Mouse (Mus musculus): ENCODE measurements around the gene Plk2. TPM values are rescaled to one million over a fixed set of nuclear protein-coding genes. Genes with fewer than 3 reads are reported as not detected.

The Plk2 gene
- polyA plus RNA-seq, 1 experiment = 16.6 TPM

DNA sequence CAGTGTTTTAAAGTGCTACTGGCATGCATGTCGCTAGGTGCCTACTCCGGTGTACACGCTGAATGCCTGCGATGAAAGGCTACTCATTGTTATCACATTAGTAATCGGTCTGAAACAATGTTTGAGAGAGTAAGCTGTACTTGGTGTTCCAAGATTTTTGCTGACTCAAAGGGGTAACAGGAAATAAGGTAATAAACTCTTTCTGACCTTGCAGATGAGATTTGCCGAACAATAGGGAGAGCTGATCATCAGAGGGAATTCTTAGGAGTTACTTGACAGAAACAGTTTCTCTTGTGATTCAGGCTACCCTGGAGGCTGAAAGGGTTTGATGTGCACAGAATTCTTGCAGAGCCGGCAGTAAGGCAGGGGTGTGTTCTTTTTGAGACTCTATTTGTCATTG is 41.8 kb downstream of the Plk2 start:
- no peak overlapping the region for H3K27ac ChIP-seq (ENCODE audit: insufficient read depth, low read length)
- TF ChIP-seq POLR2A (IDR thresholded peaks at IDR 0.05; ENCODE audit: borderline replicate concordance, insufficient read depth, low read length) (no peak), CTCF (IDR thresholded peaks at IDR 0.05; ENCODE audit: borderline replicate concordance, insufficient read depth, low read depth, low read length) (no peak)
- no peak for DNase-seq
- H3K27me3 ChIP-seq (ENCODE audit: control insufficient read depth, insufficient read depth, low read length) = no peaks in the 10 kb centered on the region
- 84% methylated on average over 7 of the region's 7 CpGs for WGBS
- no peaks in the 10 kb centered on the region for H3K4me1 ChIP-seq (ENCODE audit: control insufficient read depth, insufficient read depth, low read length)
- no peak overlapping the region for H3K4me3 ChIP-seq (replicated peaks; ENCODE audit: insufficient read depth, low read depth, low read length)

DNA sequence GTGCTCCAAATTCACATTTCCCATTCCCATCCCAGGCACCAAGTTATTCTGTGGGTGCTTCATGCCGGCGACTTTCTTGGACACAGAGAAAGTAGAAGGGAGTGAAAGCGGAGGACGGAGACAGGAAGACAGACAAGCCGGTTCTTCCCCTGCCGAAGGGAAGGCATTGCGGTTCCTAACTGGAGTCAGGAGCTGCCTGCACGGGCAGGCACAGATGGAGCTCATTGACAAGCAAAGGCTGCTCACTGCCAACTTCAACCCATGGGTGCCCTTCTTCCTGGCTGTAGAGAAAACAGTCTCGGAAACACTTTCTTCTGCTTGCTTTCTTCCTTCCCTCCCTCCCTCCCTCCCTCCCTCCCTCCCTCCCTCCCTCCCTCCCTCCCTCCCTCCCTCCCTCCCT is 43.8 kb downstream of the Plk2 start:
- no peak overlapping the region for H3K4me3 ChIP-seq (replicated peaks; ENCODE audit: insufficient read depth, low read depth, low read length)
- 33% methylated on average over 9 of the region's 9 CpGs for WGBS
- DNase-seq = no peak
- no peak overlapping the region for H3K27ac ChIP-seq (ENCODE audit: insufficient read depth, low read length)
- H3K27me3 ChIP-seq (ENCODE audit: control insufficient read depth, insufficient read depth, low read length) = no peaks in the 10 kb centered on the region
- no peaks in the 10 kb centered on the region for H3K4me1 ChIP-seq (ENCODE audit: control insufficient read depth, insufficient read depth, low read length)
- no peak for TF ChIP-seq CTCF (IDR thresholded peaks at IDR 0.05; ENCODE audit: borderline replicate concordance, insufficient read depth, low read depth, low read length)
- no peak for TF ChIP-seq POLR2A (IDR thresholded peaks at IDR 0.05; ENCODE audit: borderline replicate concordance, insufficient read depth, low read length)

DNA sequence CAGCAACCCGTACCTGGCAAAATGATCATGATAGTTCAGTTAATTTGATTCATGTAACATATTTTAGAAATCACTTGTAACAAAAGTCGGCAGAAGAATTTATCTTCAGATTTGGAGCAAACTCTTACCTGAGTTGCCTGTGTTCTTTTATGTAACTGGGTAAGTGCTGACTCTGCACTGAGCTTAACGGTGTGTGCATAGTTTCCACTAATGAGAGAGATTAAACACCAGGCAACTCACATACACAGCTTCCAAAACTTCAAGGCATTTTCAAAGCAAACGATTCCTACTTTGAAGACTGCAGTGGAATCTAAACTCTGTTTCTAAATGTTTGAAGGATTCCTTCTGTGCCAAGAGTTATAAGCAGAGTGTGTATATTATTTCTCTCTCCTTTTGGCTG is 49.5 kb downstream of the Plk2 start:
- no peaks in the 10 kb centered on the region for H3K27me3 ChIP-seq (ENCODE audit: control insufficient read depth, insufficient read depth, low read length)
- H3K27ac ChIP-seq (ENCODE audit: insufficient read depth, low read length) = no peak overlapping the region
- WGBS = 79% methylated on average over 4 of the region's 4 CpGs
- TF ChIP-seq CTCF (IDR thresholded peaks at IDR 0.05; ENCODE audit: borderline replicate concordance, insufficient read depth, low read depth, low read length) (no peak), POLR2A (IDR thresholded peaks at IDR 0.05; ENCODE audit: borderline replicate concordance, insufficient read depth, low read length) (no peak)
- DNase-seq = no peak
- no peak overlapping the region for H3K4me3 ChIP-seq (replicated peaks; ENCODE audit: insufficient read depth, low read depth, low read length)
- no peaks in the 10 kb centered on the region for H3K4me1 ChIP-seq (ENCODE audit: control insufficient read depth, insufficient read depth, low read length)

DNA sequence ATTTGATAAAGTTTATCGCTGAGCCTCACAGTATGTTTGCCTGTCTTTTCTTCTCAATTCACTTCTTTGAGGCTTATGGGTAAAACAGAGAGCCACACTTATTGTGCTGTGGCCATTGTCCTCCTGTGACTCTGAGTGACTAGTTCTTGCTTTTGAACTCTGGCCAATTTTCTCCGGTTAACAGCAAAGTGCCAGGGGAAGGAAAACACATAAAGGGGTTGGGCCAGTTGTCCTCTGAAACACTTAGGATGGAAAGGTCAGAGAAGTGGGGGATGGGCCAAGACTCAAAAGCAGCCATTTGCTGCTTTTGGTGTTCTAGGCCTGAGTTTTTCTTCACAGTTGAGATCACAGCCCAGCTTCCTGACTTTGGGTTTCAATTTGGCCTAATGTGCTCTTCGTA is 50.0 kb downstream of the Plk2 start:
- TF ChIP-seq CTCF (IDR thresholded peaks at IDR 0.05; ENCODE audit: borderline replicate concordance, insufficient read depth, low read depth, low read length) (no peak), POLR2A (IDR thresholded peaks at IDR 0.05; ENCODE audit: borderline replicate concordance, insufficient read depth, low read length) (no peak)
- no peak overlapping the region for H3K27ac ChIP-seq (ENCODE audit: insufficient read depth, low read length)
- no peaks in the 10 kb centered on the region for H3K4me1 ChIP-seq (ENCODE audit: control insufficient read depth, insufficient read depth, low read length)
- H3K27me3 ChIP-seq (ENCODE audit: control insufficient read depth, insufficient read depth, low read length) = no peaks in the 10 kb centered on the region
- 35% methylated on average over 3 of the region's 3 CpGs for WGBS
- H3K4me3 ChIP-seq (replicated peaks; ENCODE audit: insufficient read depth, low read depth, low read length) = no peak overlapping the region
- DNase-seq = no peak

DNA sequence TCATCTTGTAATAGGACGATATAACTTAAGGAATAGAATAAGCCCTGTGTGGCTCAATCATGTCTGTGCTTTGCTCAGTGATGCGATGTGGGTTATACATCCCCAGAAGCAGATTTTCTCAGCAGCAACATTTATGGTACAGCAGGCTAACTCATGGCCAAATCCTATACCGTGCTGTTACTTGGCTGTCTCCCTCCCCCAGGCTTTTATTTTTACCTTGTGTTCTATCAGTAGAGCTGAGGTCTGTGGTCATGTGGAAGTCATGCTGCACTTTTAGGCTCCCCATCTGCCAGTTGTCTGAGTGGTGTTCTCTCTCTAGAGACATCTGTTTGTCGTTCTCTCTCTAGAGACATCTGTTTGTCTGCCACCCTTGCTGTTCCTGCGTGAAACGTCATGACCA is 51.6 kb downstream of the Plk2 start:
- Histone ChIP-seq H3K4me3 (replicated peaks; ENCODE audit: insufficient read depth, low read depth, low read length) (no peak overlapping the region), H3K27me3 (ENCODE audit: control insufficient read depth, insufficient read depth, low read length) (no peaks in the 10 kb centered on the region), H3K4me1 (ENCODE audit: control insufficient read depth, insufficient read depth, low read length) (no peaks in the 10 kb centered on the region), H3K27ac (ENCODE audit: insufficient read depth, low read length) (no peak overlapping the region)
- no peak for DNase-seq
- WGBS = 47% methylated on average over 6 of the region's 6 CpGs
- TF ChIP-seq CTCF (IDR thresholded peaks at IDR 0.05; ENCODE audit: borderline replicate concordance, insufficient read depth, low read depth, low read length) (no peak), POLR2A (IDR thresholded peaks at IDR 0.05; ENCODE audit: borderline replicate concordance, insufficient read depth, low read length) (no peak)

DNA sequence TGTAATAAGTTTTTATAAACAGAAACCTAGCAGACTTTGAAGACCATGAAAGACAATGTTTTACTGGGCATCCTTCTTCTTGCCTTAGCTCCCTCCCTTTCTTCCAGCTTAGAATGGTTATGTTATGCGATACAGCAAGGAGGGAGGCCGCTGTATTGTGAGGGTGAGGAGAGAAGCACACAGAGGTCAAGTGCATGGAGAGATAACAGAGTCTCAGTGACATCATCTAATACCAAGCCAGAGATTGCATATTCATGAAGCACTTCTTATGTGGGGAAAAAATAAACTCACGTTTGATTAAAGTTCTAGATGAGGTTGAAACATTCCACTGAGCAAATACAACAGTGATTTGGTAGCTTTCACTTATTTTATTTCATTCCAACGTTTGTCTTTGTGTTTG is 55.2 kb downstream of the Plk2 start:
- DNase-seq = no peak
- H3K27me3 ChIP-seq (ENCODE audit: control insufficient read depth, insufficient read depth, low read length) = no peaks in the 10 kb centered on the region
- H3K4me1 ChIP-seq (ENCODE audit: control insufficient read depth, insufficient read depth, low read length) = no peaks in the 10 kb centered on the region
- no peak overlapping the region for H3K27ac ChIP-seq (ENCODE audit: insufficient read depth, low read length)
- TF ChIP-seq CTCF (IDR thresholded peaks at IDR 0.05; ENCODE audit: borderline replicate concordance, insufficient read depth, low read depth, low read length) (no peak), POLR2A (IDR thresholded peaks at IDR 0.05; ENCODE audit: borderline replicate concordance, insufficient read depth, low read length) (no peak)
- H3K4me3 ChIP-seq (replicated peaks; ENCODE audit: insufficient read depth, low read depth, low read length) = no peak overlapping the region
- 68% methylated on average over 4 of the region's 4 CpGs for WGBS

Other genes with a start within 250 kb of the Plk2 start
- gene Rab3c, start 114.0 kb upstream of the Plk2 start, polyA plus RNA-seq (2012; rRNA removed) = 57.5 and 61.2 TPM in 2 replicates
- not detected in 2 replicates for gene Gapt, start 37.8 kb upstream of the Plk2 start, polyA plus RNA-seq (2012; rRNA removed)

Data from cerebellum, adult 2 months (tissue).